In the genomic region with DNA sequence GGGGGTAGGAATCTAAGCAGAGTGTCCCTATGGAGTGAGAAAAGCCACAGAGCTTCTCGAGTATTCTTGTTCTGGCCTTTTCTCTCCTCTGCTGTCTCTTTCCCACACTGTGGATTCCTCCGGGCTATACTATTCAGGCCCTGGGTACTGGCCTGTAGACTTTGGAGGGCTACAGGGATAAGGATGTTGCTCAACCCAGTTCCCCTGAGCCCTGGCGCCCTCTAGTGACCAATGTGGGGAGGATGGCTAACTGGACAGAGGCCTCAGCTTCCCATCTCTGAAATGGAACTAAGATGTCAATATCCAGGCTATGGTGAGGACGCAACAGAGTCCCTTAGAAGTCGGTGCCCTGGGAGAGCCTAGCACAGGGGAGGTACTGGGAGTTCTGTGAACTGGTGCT, we compare ENCODE assay signal across 9 mouse cellular contexts. TPM values are rescaled to one million over a fixed set of nuclear protein-coding genes. Genes with fewer than 3 reads are reported as not detected.
DNase-seq lines count a peak whose midpoint lies in the region; ATAC-seq and TF ChIP-seq lines count a peak whose summit lies in the region.
"Had no signal": no experiment of that assay in that cellular context is flagged by ENCODE, and none has a peak within 500 bp of the region (broad histone marks: within the 10 kb centered on the region; RNA-seq: fewer than 3 reads in every experiment).

No protein-coding gene starts in this region.

- no peaks in the 10 kb centered on the region for H3K4me1 ChIP-seq in forebrain, embryonic 11.5 days (replicated peaks; ENCODE audit: control insufficient read depth, insufficient read depth, low read length)
- H3K4me1 ChIP-seq in forebrain, embryonic 10.5 days, result peaks cover 27% of the 10 kb centered on the region
- H3K4me1 ChIP-seq in thymus, adult 2 months (replicated peaks; ENCODE audit: control insufficient read depth, insufficient read depth, low read length), result no peaks in the 10 kb centered on the region
- H3K4me1 ChIP-seq in cortical plate, adult 2 months (ENCODE audit: control insufficient read depth, insufficient read depth, low read length), result no peaks in the 10 kb centered on the region
- H3K4me1 ChIP-seq in lung, postnatal 0 days (ENCODE audit: insufficient read depth, low read depth, low read length), result no peaks in the 10 kb centered on the region

- DNase-seq in forebrain, embryonic 11.5 days (ENCODE audit: low spot score), result peak; percentile 78
- no peak for DNase-seq in forebrain, embryonic 10.5 days (ENCODE audit: extremely low spot score, low spot score)
- peak; percentile 45 for DNase-seq in thymus, adult 2 months
- DNase-seq in thymus, adult 18-20 months, result no peak
- peak; percentile 83 for DNase-seq in heart, postnatal 4 days
- peak; percentile 56 for DNase-seq in lung, postnatal 0 days (ENCODE audit: low spot score)
- DNase-seq in thymus, postnatal 14 days, result peak; percentile 50

- H3K36me3 ChIP-seq in forebrain, embryonic 11.5 days (ENCODE audit: control insufficient read depth, insufficient read depth, low read length), result no peaks in the 10 kb centered on the region
- no peaks in the 10 kb centered on the region for H3K36me3 ChIP-seq in forebrain, embryonic 10.5 days (replicated peaks)
- no peaks in the 10 kb centered on the region for H3K36me3 ChIP-seq in thymus, adult 2 months (ENCODE audit: control insufficient read depth, insufficient read depth, low read length)
- no peaks in the 10 kb centered on the region for H3K36me3 ChIP-seq in lung, postnatal 0 days (ENCODE audit: insufficient read depth, low read length)
- H3K36me3 ChIP-seq: limb, embryonic 13.5 days had no signal

- no peak for ATAC-seq in forebrain, embryonic 11.5 days (replicated peaks; ENCODE audit: low FRiP score)
- peak; percentile 53 for ATAC-seq in lung, postnatal 0 days

- H3K9me3 ChIP-seq in forebrain, embryonic 11.5 days (ENCODE audit: control insufficient read depth, low read length), result no peaks in the 10 kb centered on the region
- H3K9me3 ChIP-seq in forebrain, embryonic 10.5 days, result no peaks in the 10 kb centered on the region
- H3K9me3 ChIP-seq in lung, postnatal 0 days (ENCODE audit: low read length), result no peaks in the 10 kb centered on the region
- H3K9me3 ChIP-seq: limb, embryonic 13.5 days had no signal

- no peaks in the 10 kb centered on the region for H3K27me3 ChIP-seq in forebrain, embryonic 11.5 days (ENCODE audit: control insufficient read depth, insufficient read depth, low read length)
- H3K27me3 ChIP-seq in forebrain, embryonic 10.5 days (ENCODE audit: poor library complexity, severe bottlenecking), result peaks cover 47% of the 10 kb centered on the region
- no peaks in the 10 kb centered on the region for H3K27me3 ChIP-seq in thymus, adult 2 months (ENCODE audit: control insufficient read depth, insufficient read depth, low read length)
- H3K27me3 ChIP-seq in lung, postnatal 0 days (replicated peaks; ENCODE audit: insufficient read depth, low read length), result no peaks in the 10 kb centered on the region

- peak; percentile 56; the same call in 1 of the 2 replicates for TF ChIP-seq CTCF in thymus, adult 2 months (IDR thresholded peaks at IDR 0.05; ENCODE audit: borderline replicate concordance, control insufficient read depth, extremely low read depth, insufficient read depth, low read length, poor library complexity)
- peak; percentile 61 for TF ChIP-seq CTCF in cortical plate, adult 2 months (IDR thresholded peaks at IDR 0.05; ENCODE audit: extremely low read depth, insufficient read depth, low read length)
- peak; percentile 77 for TF ChIP-seq CTCF in lung, postnatal 0 days (IDR thresholded peaks at IDR 0.05)

- no peak overlapping the region for H3K4me2 ChIP-seq in forebrain, embryonic 11.5 days (ENCODE audit: low read depth, low read length, severe bottlenecking)
- H3K4me2 ChIP-seq in lung, postnatal 0 days (replicated peaks; ENCODE audit: low read depth, low read length), result no peak overlapping the region
- H3K4me2 ChIP-seq: limb, embryonic 13.5 days had no signal

- no peak for TF ChIP-seq POLR2A in thymus, adult 2 months (IDR thresholded peaks at IDR 0.05; ENCODE audit: control insufficient read depth, extremely low read depth, insufficient read depth, low read length, poor library complexity)
- no peak for TF ChIP-seq POLR2A in cortical plate, adult 2 months (IDR thresholded peaks at IDR 0.05; ENCODE audit: extremely low read depth, insufficient read depth, low read length)

- H3K9ac ChIP-seq in forebrain, embryonic 11.5 days (ENCODE audit: low read length), result no peak overlapping the region
- H3K9ac ChIP-seq in lung, postnatal 0 days (replicated peaks; ENCODE audit: low read depth), result no peak overlapping the region
- H3K9ac ChIP-seq: limb, embryonic 13.5 days had no signal

- WGBS in forebrain, embryonic 11.5 days, result 33% methylated on average over 5 of the region's 5 CpGs
- 30% methylated on average over 5 of the region's 5 CpGs for WGBS in forebrain, embryonic 10.5 days
- WGBS in thymus, adult 2 months, result 51% methylated on average over 5 of the region's 5 CpGs
- WGBS in lung, postnatal 0 days, result 30% methylated on average over 5 of the region's 5 CpGs

- TF ChIP-seq EP300 in lung, postnatal 0 days (IDR thresholded peaks at IDR 0.05), result no peak

- H3K4me3 ChIP-seq in forebrain, embryonic 11.5 days (ENCODE audit: low read depth, low read length), result no peak overlapping the region
- H3K4me3 ChIP-seq in forebrain, embryonic 10.5 days, result no peak overlapping the region
- H3K4me3 ChIP-seq in thymus, adult 2 months (ENCODE audit: control insufficient read depth, insufficient read depth, low read length), result no peak overlapping the region
- no peak overlapping the region for H3K4me3 ChIP-seq in cortical plate, adult 2 months (ENCODE audit: insufficient read depth, low read length)
- no peak overlapping the region for H3K4me3 ChIP-seq in lung, postnatal 0 days (ENCODE audit: low read depth, low read length)
- H3K4me3 ChIP-seq: limb, embryonic 13.5 days had no signal

- no peak overlapping the region for H3K27ac ChIP-seq in forebrain, embryonic 11.5 days (ENCODE audit: low read depth, low read length)
- no peak overlapping the region for H3K27ac ChIP-seq in forebrain, embryonic 10.5 days
- no peak overlapping the region for H3K27ac ChIP-seq in thymus, adult 2 months (ENCODE audit: control insufficient read depth, insufficient read depth, low read length)
- no peak overlapping the region for H3K27ac ChIP-seq in cortical plate, adult 2 months (ENCODE audit: insufficient read depth, low read length)
- H3K27ac ChIP-seq in lung, postnatal 0 days (ENCODE audit: low read length), result no peak overlapping the region
- H3K27ac ChIP-seq: limb, embryonic 13.5 days had no signal

RNA-seq across cellular contexts. Expression of a gene that starts 0.6 kb away (rescaled TPM):
- 1.4 and 2.3 TPM in 2 replicates for polyA plus RNA-seq in forebrain, embryonic 11.5 days (2014; fragmentation: Nextera tagmentation; extraction: Ambion mirVana)
- polyA plus RNA-seq in forebrain, embryonic 10.5 days (2016; fragmentation: Nextera tagmentation; extraction: Ambion mirVana), result 0.34 and 0.60 TPM in 2 replicates
- polyA plus RNA-seq in thymus, adult 2 months (2012; rRNA removed), result 7.7 and 8.6 TPM in 2 replicates
- polyA plus RNA-seq in cortical plate, adult 2 months (2012; rRNA removed), result 1.0 and 1.4 TPM in 2 replicates
- 10 to 100 TPM in 1 of 2 experiments, 1 to 10 TPM in 1; 8.1 to 10.6 TPM for total RNA-seq in heart, postnatal 4 days (2021)
- polyA plus RNA-seq in lung, postnatal 0 days (2015; fragmentation: Nextera tagmentation; extraction: Ambion mirVana), result 11.0 and 13.2 TPM in 2 replicates

RNA-seq across cellular contexts. Expression of a gene that starts 17.9 kb away (rescaled TPM):
- polyA plus RNA-seq in forebrain, embryonic 11.5 days (2014; fragmentation: Nextera tagmentation; extraction: Ambion mirVana), result 0.80 and 0.99 TPM in 2 replicates
- polyA plus RNA-seq in forebrain, embryonic 10.5 days (2016; fragmentation: Nextera tagmentation; extraction: Ambion mirVana), result 0.42 and 0.95 TPM in 2 replicates
- 3.8 and 5.7 TPM in 2 replicates for polyA plus RNA-seq in thymus, adult 2 months (2012; rRNA removed)
- polyA plus RNA-seq in cortical plate, adult 2 months (2012; rRNA removed), result 37.7 and 40.7 TPM in 2 replicates
- total RNA-seq in heart, postnatal 4 days (2021), result under 1 TPM; 0.10 to 0.41 TPM
- not detected in 2 replicates for polyA plus RNA-seq in lung, postnatal 0 days (2015; fragmentation: Nextera tagmentation; extraction: Ambion mirVana)

RNA-seq across cellular contexts. Expression of a gene that starts 22.5 kb away (rescaled TPM):
- not detected in 2 replicates for polyA plus RNA-seq in forebrain, embryonic 11.5 days (2014; fragmentation: Nextera tagmentation; extraction: Ambion mirVana)
- polyA plus RNA-seq in forebrain, embryonic 10.5 days (2016; fragmentation: Nextera tagmentation; extraction: Ambion mirVana), result 0.06 and 0.12 TPM in 2 replicates
- polyA plus RNA-seq in thymus, adult 2 months (2012; rRNA removed), result 0.20 and 0.34 TPM in 2 replicates
- not detected in 2 replicates for polyA plus RNA-seq in cortical plate, adult 2 months (2012; rRNA removed)
- total RNA-seq in heart, postnatal 4 days (2021), result under 1 TPM; 0.26 to 0.38 TPM
- polyA plus RNA-seq in lung, postnatal 0 days (2015; fragmentation: Nextera tagmentation; extraction: Ambion mirVana), result 0.04 TPM in 1 of 2 replicates, not detected in the other

RNA-seq across cellular contexts. Expression of a gene that starts 28.7 kb away (rescaled TPM):
- 1.5 and 1.6 TPM in 2 replicates for polyA plus RNA-seq in forebrain, embryonic 11.5 days (2014; fragmentation: Nextera tagmentation; extraction: Ambion mirVana)
- polyA plus RNA-seq in forebrain, embryonic 10.5 days (2016; fragmentation: Nextera tagmentation; extraction: Ambion mirVana), result 1.3 and 1.6 TPM in 2 replicates
- polyA plus RNA-seq in thymus, adult 2 months (2012; rRNA removed), result 2.0 and 2.1 TPM in 2 replicates
- polyA plus RNA-seq in cortical plate, adult 2 months (2012; rRNA removed), result 1.7 and 2.0 TPM in 2 replicates
- total RNA-seq in heart, postnatal 4 days (2021), result not detected
- polyA plus RNA-seq in lung, postnatal 0 days (2015; fragmentation: Nextera tagmentation; extraction: Ambion mirVana), result 1.1 and 1.8 TPM in 2 replicates

Comparison
In these comparisons a context has a peak if more than half of its experiments do, and no peak if none do; other contexts are left out.
1. DNase-seq: peak in forebrain, embryonic 11.5 days (single experiment), thymus, adult 2 months (single experiment), heart, postnatal 4 days (single experiment), lung, postnatal 0 days (single experiment) and thymus, postnatal 14 days (single experiment); none in forebrain, embryonic 10.5 days (single experiment) and thymus, adult 18-20 months (0 of 2).
2. Peak in every context shown above with its lines, with median percentiles within 50 percentile points of each other: CTCF ChIP-seq.